Mouse (Mus musculus): Measurements from ENCODE around the gene Gm36864.
"Not testable (repeated sequence)": the region's sequence is repeated elsewhere in the genome, so short reads cannot be mapped to it uniquely, and the experiment has no call there.

Gene Gm36864

DNA sequence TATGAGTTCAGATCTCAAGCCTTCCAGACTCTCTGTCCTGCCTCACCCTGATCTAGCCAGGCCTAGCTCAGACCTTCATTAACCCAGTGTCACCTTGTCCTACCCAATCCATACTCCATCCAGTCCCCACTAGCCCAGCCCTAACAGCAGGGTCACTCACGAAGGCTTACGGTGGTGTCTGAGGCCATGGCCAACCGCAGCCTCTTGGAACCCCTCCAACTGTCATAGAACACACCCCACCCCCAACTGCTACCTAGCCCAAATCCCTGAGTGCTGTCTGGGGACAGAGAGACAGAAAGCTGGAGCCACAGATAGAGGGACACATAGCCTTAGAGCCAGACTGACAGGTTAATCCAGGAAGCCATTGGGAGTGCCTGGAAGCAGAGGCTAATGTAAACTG, at the start of gene Gm36864:
Gm36864 (plus strand) TSS at position 269 of the 400 bp plus-strand sequence.
- no peak for DNase-seq (ENCODE audit: low read depth, low spot score)

DNA sequence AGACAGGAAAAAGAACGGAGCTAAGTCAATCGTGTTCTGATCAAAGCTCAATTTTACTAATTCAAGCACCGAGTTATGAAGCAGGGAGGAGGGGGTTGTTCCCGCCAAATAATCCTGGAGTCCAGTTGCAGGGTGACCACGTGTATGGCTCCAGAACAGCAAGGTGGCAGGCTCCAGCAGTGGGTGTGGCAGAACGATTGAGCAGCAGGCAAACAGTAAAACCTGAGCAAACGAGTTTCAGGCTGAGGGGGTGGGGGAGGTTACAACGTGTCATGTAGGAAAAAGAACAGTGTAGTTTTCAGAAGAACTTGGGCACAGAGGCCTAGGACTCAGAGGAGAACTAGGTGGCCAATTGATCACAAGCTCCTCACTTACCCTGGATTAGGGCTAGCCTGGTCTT, 49.5 kb upstream of the Gm36864 start:
- DNase-seq (ENCODE audit: low read depth, low spot score): not testable (repeated sequence)

DNA sequence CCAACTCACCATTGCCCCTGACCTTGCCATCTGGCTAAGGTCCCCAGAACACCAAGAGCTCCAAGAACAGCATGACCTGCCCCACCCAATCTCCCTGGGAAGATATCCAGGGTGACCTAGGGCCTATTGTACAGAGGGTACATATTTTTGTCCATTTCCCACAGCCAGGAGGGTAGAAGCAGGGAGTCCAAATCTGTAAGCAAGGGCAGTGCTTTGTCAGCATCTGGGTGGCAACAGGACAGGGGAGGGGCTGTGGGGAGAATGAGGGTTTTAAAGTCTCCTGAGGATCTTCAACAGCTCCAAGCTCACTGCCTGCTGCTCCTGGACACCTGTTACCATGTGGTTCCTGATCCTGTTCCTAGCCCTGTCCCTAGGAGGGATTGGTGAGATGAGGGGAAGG, 48.0 kb upstream of the Gm36864 start, which contains the start of gene Klk1b24:
Klk1b24 (plus strand) TSS at position 301 of the 400 bp plus-strand sequence.
- not testable (repeated sequence) for DNase-seq (ENCODE audit: low read depth, low spot score)

DNA sequence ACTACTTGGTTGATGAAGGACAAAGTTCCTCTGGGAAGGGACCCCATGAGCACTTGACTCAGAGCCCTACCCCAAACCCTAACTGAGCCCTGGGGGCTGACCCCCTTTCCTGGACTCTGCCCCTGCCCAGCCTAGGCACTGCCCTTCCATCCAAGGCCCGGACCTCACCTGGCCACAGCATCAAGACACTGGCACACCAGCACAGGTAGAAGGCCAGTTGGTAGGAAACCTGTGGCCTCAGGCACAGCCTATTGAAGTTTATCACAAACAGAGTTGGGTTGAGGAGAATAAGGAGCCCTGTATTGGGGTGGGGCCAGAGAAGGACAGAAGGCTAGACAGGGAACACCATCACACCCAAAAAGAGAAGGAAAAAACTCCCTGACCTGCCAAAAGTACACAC, 42.5 kb upstream of the Gm36864 start:
- DNase-seq (ENCODE audit: low read depth, low spot score): not testable (repeated sequence)

DNA sequence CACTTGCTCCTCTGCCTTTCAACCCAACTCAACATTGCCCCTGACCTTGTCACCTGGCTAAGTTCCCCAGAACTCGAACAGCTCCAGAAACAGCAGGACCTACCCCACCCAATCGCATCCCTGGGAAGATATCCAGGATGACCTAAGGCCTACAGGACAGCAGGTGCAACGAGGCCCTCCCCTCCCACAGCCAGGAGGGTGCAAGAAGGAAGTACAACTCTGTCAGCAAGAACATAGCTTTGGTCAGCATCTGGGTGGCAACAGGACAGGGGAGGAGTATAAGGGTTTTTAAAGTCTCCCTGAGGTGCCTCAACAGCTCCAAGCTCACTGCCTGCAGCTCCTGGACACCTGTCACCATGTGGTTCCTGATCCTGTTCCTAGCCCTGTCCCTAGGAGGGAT, 38.1 kb upstream of the Gm36864 start, which contains the start of gene Klk1b3:
Klk1b3 (plus strand) TSS at position 301 of the 400 bp plus-strand sequence.
- DNase-seq (ENCODE audit: low read depth, low spot score): no peak

DNA sequence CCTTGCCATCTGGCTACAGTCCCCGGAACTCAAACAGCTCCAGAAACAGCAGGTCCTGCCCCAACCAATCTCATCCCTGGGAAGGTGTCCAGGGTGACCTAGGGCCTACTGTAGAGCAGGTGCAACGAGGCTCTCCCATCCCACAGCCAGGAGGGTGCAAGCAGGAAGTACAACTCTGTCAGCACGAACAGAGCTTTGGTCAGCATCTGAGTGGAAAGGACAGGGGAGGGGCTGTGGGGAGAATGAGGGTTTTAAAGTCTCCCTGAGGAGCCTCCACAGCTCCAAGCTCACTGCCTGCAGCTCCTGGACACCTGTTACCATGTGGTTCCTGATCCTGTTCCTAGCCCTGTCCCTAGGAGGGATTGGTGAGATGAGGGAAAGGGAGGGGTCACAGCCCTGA, 28.8 kb upstream of the Gm36864 start, which contains the start of gene Klk1b4:
Klk1b4 (plus strand) TSS at position 301 of the 400 bp plus-strand sequence.
- not testable (repeated sequence) for DNase-seq (ENCODE audit: low read depth, low spot score)

DNA sequence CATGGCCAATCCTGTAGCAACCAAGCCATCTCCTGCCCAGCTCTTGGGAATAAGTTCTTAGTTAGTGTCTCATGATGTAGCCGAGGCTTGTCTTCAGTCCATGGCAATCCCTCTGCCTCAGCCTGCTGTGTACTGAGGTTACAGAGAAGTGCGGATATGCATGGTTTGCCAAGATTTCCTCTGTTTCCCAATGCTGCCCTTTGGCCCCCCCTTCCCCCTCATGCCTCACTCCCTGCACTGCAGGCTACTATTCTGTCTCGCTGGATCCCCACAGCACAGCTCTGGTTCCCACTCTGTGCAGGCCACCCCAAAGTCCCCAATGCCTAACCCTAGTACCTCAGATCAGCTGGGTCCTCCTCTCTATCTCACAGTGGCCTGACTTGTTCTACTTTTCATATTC, 27.7 kb upstream of the Gm36864 start:
- no peak for DNase-seq (ENCODE audit: low read depth, low spot score)

DNA sequence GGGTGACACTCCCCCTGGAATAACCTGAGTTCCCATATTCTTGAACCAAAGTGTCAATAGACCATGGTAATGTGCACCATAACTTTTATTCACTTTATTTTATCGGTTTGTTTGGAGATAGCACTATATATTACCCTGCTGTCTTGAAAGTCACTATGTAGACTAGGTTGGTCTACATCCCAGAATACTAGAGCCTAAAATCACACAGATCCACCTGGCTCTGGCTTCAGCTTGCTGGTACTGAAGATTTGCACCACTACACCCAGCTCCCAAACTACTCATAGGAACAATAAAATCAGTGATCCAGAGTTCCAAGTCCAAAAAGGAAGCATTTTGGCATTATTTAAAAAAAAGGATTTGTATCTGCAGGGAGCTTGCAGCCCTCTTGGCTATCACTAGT, 20.3 kb upstream of the Gm36864 start, which contains the start of gene Klk1b5:
Klk1b5 (plus strand) TSS at position 301 of the 400 bp plus-strand sequence.
- DNase-seq (ENCODE audit: low read depth, low spot score): no peak

DNA sequence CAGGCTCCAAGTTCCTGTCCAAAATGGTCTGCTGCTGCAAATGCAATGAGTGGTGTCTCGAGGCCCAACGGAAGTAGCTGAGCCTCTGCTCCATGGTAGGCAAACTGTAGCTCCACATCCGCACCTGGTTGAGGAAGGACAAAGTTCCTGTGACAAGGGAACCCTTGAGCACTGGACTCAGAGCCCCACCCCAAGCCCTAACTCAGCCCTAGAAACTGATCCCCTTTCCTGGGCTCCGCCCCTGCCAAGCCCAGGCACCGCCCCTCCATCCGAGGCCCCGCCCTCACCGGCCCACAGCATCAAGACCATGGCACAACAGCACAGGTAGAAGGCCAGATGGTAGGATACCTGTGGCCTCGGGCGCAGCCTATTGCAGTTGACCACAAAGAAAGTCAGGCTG, 14.4 kb upstream of the Gm36864 start:
- not testable (repeated sequence) for DNase-seq (ENCODE audit: low read depth, low spot score)

DNA sequence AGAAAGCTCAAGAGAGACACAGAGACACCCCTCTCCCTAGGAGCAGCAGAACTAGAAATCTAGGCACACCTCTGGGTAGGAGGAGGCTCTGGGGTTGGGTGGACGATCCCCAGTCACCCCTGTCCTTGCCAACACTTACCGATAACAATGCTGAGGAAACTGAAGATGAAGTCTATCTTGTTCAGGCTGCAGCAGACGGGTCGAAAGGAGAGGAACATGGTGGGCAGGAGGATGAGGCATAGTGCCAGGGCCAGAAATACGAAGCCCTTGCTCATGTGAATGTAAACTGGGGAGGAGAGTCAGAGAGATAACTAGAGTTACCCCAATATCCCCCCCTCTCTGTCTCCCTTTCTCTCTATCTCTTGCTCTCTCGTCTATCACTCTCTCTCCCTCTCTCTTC, 13.6 kb upstream of the Gm36864 start:
- DNase-seq (ENCODE audit: low read depth, low spot score): not testable (repeated sequence)

DNA sequence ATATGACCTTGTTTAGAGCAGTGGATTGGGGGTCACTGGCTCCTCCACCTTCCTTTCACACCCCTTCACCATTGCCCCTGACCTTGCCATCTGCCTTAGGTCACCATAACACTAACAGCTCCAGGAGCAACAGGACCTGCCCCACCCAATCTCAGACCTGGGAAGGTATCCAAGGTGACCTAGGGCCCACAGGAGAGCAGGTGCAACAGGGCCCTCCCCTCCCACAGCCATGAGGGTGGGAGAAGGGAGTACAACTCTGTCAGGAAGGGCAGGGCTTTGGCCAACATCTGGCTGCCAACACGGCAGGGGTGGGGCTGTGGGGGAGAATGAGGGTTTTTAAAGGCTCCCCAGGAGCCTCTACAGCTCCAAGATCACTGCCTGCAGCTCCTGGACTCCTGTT, 10.9 kb upstream of the Gm36864 start, which contains the start of gene Klk1:
Klk1 (plus strand) TSS at position 285 of the 400 bp plus-strand sequence.
- DNase-seq (ENCODE audit: low read depth, low spot score): no peak

DNA sequence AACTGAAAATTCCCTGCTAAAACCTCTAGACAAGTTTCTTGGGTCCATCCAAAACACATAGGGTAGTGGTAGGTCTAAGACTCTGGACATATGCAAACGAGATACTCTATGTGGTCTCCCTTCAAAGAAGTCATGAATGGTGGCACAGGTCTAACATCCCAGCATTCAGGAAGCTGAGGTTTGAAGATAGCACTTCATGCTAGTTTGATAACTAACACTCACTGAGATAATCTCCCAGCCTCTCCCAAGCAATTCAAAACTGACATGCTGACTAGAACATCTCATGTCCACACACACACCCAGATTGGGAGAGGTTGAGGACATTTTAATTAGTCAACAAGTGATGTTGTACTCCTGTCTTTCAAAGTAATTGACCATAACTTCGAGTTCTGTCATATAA, 3.9 kb downstream of the Gm36864 start:
- no peak for DNase-seq (ENCODE audit: low read depth, low spot score)

DNA sequence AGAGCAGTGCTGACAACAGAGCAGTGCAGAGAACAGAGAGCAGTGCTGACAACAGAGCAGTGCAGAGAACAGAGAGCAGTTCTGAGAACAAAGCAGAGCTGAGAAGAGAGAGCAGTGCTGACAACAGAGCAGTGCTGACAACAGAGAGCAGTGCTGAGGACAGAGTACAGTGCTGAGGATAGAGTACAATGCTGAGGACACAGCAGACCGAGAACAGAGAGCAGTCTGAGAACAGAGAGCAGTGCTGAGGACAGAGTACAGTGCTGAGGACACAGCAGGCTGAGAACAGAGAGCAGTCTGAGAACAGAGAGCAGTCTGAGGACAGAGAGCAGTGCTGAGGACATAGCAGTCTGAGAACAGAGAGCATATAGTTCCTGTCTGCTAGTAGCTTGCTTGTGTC, 4.7 kb downstream of the Gm36864 start:
- DNase-seq (ENCODE audit: low read depth, low spot score): no peak

DNA sequence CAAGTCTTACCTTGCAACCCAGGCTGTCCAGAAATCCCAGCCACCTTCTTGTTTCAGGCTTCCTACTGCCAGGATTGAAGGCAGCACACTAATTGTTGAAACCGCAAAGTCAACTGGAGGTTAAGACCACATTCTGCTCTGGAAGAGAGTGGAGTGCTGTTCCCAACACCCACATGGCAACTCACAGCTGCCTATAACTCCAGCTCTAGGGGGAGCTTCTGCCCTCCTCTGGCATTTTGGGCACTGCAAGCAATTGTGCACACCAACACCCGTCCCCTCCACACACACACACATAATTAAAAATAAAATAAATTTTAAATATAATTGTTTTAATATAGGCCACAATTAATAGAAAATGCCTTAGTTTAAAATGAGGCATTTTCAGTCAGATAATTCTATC, 5.2 kb downstream of the Gm36864 start:
- no peak for DNase-seq (ENCODE audit: low read depth, low spot score)

DNA sequence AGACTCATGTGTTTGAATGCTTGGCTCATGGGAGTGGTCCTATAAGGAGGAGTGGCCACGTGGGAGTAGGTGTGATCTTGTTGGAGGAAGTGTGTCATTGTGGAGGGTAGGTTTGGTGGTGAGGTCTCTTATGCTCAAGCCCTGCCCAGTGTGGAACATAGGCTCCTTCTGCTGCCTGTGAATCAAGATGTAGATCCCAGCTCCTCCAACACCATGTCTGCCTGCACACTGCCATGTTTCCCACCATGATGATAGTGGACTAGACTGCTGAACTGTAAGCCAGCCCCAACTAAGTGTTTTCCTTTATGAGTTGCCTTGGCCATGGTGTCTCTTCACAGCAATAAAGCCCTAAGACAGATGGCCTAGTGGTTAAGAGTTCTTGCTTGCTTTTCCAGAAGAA, 8.1 kb downstream of the Gm36864 start:
- DNase-seq (ENCODE audit: low read depth, low spot score): no peak

DNA sequence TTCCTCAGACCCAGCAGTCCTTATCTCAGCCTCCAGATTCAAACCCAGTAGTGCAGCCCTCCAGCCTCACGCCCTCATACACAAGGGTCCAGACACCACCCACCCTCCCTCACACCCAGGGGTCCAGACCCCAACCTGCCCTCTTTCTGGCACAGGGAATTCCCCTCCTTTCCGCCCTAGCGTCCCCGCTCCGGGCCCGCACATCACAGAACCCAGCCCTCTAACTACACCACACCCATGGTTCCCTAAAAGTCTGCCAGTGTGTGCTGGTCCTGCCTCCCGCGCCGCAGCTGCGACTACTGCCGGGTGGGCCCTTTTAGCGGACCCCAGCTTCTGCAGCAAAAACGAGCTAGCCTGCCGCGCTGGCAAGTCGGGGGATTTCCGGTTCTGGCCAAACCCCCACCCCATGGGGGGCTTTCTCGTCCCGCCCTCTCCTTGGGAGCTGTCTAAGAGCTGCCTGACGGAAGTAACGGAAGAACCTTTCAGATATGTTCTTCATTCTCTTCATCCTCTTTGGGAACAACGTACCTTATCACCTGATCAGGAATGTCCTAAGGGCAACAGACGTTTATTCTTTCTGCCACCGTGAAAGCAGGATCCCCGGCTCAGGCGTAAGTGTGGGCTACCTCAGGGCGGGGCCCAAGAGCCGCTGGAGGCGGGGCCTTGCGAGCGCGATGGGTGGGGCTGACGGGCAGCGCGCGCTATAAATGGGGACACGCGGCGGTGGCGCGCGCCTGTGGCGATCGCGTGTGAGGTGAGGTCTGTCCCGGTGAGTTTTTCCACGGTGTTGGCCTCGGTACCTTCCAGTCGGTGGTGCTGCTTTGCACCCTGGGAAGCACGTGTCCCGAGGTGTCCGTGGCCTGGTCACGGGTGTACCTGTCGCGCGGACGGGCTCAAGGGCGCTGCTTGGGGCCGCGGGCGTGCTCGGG, 10.3 kb downstream of the Gm36864 start, which contains the start of the genes 1700028J19Rik and 2410002F23Rik:
1700028J19Rik (minus strand) TSS at position 641 of the 929 bp plus-strand sequence.
2410002F23Rik (plus strand) TSS at position 668 of the 929 bp plus-strand sequence.
- peak; percentile 90 for DNase-seq (ENCODE audit: low read depth, low spot score)

DNA sequence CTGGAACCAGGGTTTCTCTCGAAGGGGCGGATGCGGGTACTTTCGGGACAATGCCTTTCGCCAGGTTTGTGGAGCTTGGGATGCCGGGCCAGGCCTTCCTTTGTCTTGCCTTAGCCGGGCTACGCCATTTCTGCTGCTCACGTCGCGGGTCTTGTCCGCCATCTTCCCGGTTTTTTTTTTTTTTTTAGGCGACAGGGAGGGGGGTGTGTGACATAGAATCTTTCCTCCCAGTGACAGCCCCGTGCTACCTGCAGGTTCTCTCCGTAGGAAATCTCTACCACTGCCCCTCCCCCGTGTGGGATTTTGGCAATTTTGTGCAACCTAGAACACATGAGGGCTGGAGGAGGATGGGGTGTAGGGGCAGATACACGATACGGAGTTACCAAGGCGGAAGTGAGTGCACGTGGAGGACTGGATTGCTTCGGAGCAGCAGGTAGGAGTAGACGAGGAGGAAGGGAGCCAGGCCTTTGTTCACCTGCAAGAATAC, 11.1 kb downstream of the Gm36864 start:
- peak; percentile 53 for DNase-seq (ENCODE audit: low read depth, low spot score)

DNA sequence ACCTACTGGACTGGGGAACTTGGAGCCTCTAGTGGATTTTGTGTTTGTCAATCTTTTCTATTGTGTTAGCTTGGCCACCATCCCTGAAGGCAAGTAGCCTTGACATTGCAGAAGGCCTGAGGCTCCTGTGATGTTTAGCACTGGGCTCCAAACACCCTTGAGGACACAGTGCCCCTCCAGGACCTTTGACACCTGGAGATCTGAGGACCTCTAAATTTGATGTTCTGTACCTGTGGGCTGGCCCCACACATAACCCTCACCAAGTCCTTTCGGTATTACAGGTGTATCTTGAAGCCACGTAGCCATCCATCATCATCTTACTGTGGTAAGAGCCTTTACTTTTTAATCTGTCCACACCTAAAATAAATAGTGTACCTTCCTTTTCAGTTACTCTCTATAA, 12.0 kb downstream of the Gm36864 start:
- no peak for DNase-seq (ENCODE audit: low read depth, low spot score)

DNA sequence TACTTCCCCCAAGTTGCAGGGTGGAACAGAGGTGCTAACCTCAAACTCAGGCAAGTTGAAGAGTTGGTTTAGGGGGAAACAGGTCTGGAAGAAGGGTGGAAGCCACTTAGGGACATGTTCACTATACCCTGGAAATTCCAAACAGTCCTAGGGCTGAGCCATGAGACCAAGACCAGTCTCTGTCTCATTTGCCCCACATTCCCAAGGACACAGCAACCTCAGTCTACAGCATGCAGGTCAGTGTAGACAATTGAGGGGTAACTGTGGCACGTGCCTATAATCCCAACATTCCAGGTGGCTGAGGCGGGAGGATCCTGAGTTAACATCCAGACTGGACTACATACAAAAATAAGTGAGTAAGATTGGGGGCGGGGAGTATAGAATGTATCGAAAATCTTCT, 13.3 kb downstream of the Gm36864 start:
- no peak for DNase-seq (ENCODE audit: low read depth, low spot score)

DNA sequence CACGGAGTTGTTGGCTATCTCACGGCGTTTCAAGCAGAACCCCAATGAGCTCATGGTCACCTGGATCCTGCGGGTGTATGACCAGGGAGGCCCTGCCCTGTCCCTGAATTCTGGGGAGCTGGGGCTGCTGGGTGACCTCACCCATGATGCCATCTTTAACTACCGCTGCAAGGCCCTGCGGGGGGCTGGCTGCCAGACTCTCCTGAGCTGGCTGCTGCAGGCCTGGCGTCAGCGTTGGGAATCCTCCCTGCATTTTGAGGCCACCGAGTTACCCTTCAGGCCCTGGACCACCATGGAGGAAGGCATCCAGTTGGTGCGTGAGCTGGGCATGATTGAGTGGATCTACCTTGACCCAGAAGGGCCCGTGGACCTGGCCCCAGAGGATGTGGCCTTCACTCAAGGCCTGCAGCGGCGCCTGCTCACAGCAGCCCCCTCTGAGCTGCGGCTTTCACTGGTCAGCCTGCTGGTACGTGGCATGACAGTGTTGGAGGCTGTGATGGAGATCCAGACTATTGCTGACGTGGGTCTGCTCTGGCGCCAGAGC, 14.8 kb downstream of the Gm36864 start:
- not testable (repeated sequence) for DNase-seq (ENCODE audit: low read depth, low spot score)

DNA sequence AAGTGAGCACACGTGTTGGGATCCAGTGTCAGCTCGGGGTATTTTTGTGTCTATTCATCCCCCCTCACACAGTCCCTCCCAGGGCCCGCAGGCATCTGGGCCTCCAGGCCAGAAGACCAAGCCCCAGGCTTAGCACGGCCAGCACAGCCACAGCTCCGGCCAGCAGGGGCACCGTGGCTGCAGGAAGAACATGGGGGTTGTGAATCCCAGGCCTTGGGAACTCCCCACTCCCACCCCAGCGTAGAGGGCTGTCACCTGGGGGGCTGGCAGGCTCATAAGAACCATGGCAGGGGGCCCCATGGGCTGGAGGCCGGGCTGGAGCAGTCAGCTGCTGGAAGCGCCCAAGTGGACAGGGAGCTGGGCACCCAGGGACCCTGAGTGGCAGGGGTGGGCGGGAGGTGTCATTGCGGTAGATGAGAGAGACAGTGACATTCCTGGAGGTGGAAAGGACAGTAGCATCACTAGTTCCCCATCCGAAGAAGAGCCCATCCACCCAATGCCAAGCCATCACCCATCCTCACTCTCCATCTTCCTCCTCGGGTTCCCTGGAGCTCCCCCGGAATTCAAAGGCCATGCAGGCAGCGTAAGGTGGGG, 17.1 kb downstream of the Gm36864 start:
- no peak for DNase-seq (ENCODE audit: low read depth, low spot score)

DNA sequence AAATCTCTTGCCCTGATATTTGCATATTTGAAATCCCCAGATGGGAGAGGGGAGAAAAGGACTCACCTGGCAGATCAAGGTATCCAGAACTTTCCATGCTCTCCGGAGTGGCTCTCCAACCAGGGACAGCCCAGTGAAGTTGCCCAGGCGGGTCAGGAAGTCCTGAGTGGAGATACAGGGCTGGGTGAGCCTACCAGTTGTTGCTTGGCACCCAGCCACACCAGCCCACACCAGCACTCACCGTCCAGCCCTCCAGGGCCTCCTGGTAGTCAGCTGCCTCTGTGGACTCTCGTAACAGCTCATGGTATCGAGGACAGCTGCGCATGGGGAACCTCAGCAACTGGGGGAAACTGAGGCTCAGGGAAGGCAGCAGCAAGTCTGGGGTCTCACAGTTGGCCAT, 19.0 kb downstream of the Gm36864 start:
- no peak for DNase-seq (ENCODE audit: low read depth, low spot score)

Measured in retina, postnatal 7 days (tissue).